Mouse (Mus musculus) stomach, embryonic 16.5 days (tissue): ENCODE results near the gene Shpk. TPM values are rescaled to one million over a fixed set of nuclear protein-coding genes. Genes with fewer than 3 reads are reported as not detected.

Experiments used
- ATAC-seq: fragments of 200-750 bp; cut with Nextera tagmentation; 2 replicates; pipeline ENCODE4 v1.8.0; 2017; ENCODE audit warnings: moderate number of reproducible peaks, moderate TSS enrichment; ENCODE audit not compliant: insufficient read depth, low FRiP score
- H3K27ac ChIP-seq: fragments of 300-500 bp; sonication (generic); 2 replicates; pipeline ENCODE4 v1.5.1; 2014; ENCODE audit warnings: low read length
- H3K27me3 ChIP-seq: fragments of 300-500 bp; sonication (generic); 2 replicates; pipeline ENCODE4 v1.6.1; 2014; ENCODE audit warnings: low read length, control low read depth, mixed read lengths; ENCODE audit not compliant: control insufficient read depth, insufficient read depth
- H3K36me3 ChIP-seq: fragments of 300-500 bp; sonication (generic); 2 replicates; pipeline ENCODE4 v1.6.1; 2014; ENCODE audit warnings: low read length; ENCODE audit not compliant: control insufficient read depth, insufficient read depth
- H3K4me1 ChIP-seq: fragments of 300-500 bp; sonication (generic); 2 replicates; pipeline ENCODE4 v1.6.1; 2014; ENCODE audit warnings: low read length, control low read depth, mixed read lengths; ENCODE audit not compliant: control insufficient read depth, insufficient read depth
- H3K4me2 ChIP-seq: fragments of 300-500 bp; sonication (generic); 2 replicates; pipeline ENCODE4 v1.6.1; 2014; ENCODE audit warnings: low read depth, low read length, mixed read lengths
- H3K4me3 ChIP-seq: fragments of 300-500 bp; sonication (generic); replicated peaks from 2 replicates; pipeline ENCODE4 v1.5.1; 2014; ENCODE audit warnings: mild to moderate bottlenecking, low read length
- H3K9ac ChIP-seq: fragments of 300-500 bp; sonication (generic); 2 replicates; pipeline ENCODE4 v1.6.1; 2014; ENCODE audit warnings: low read length
- H3K9me3 ChIP-seq: fragments of 300-500 bp; sonication (generic); replicated peaks from 2 replicates; pipeline ENCODE4 v1.6.1; 2016; ENCODE audit warnings: low read length, control low read depth; ENCODE audit not compliant: control insufficient read depth
- WGBS: fragments of 180-500 bp; shearing (Covaris S2); extraction: QIAGEN DNeasy Blood & Tissue Kit; methylation state at CpG from one replicate; pipeline ENCODE4 v1.1.7; 2014; 5-methylcytosine and 5-hydroxymethylcytosine counted together
- polyA plus RNA-seq: library from polyadenylated mRNA; unstranded; fragments of >200 nt; fragmentation: Nextera tagmentation; extraction: Ambion mirVana; gene quantifications from 2 replicates; pipeline ENCODE4 v1.2.1, GENCODE M21; 2015

Gene Shpk
- polyA plus RNA-seq, 1 experiment from 2014 or later = 4.0 TPM

DNA sequence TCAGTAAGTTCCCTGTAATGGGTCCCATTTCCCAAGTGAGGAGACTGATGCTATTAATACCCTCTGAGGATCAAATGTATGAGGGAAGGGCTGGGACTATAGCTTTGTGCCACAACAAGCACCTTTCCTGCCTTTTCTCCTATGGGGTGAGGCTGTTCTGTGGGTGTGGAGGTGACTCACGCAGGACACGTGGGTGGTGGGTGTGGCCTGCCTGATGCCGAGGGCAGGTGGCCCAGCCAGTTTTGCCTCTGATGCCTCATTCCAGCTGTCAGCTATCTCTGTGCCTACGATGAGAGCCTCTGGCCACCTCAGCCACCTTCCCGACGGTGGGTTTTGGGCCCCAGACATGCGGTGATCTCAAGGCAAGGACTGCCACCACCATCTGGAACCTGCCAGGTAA, 68.0 kb downstream of the Shpk start, which contains the start of gene Trpv3:
TSS of gene Trpv3 (plus strand) at position 122 of the 400 bp plus-strand sequence.
- Histone ChIP-seq H3K4me1 (0 out of 2 replicates have a peak, but pooled peaks cover 2% of the 10 kb centered on the region), H3K27ac (0 out of 2 replicates have a peak within 1 kb of the TSS, but pooled peaks have one; percentile 10), H3K9ac (no peak within 1 kb of the TSS), H3K27me3 (no peaks in the 10 kb centered on the region), H3K36me3 (no peaks in the 10 kb centered on the region), H3K4me2 (peak within 1 kb of the TSS; percentile 15), H3K4me3 (no peak within 1 kb of the TSS), H3K9me3 (no peaks in the 10 kb centered on the region)
- peak; percentile 77; the same call in 1 of the 2 replicates for ATAC-seq
- WGBS = 65% methylated on average over 7 of the region's 7 CpGs

Other genes starting within 250 kb of the Shpk start
- 23.9 and 28.9 TPM in 2 replicates for gene Atp2a3, start 238.3 kb upstream of the Shpk start, polyA plus RNA-seq
- gene P2rx1, start 200.4 kb upstream of the Shpk start, polyA plus RNA-seq = 25.4 and 30.6 TPM in 2 replicates
- gene Camkk1, start 180.5 kb upstream of the Shpk start, polyA plus RNA-seq = 13.9 and 15.5 TPM in 2 replicates
- gene Ncbp3, start 151.7 kb upstream of the Shpk start, polyA plus RNA-seq = 10.8 and 11.1 TPM in 2 replicates
- 0.31 and 0.36 TPM in 2 replicates for gene Itgae, start 108.9 kb upstream of the Shpk start, polyA plus RNA-seq
- 11.9 and 12.5 TPM in 2 replicates for gene Haspin, start 61.2 kb upstream of the Shpk start, polyA plus RNA-seq
- 0.36 and 0.65 TPM in 2 replicates for gene P2rx5, start 39.0 kb upstream of the Shpk start, polyA plus RNA-seq
- gene Emc6, start 22.4 kb upstream of the Shpk start, polyA plus RNA-seq = 94.1 and 101 TPM in 2 replicates
- gene Tax1bp3, start 22.4 kb upstream of the Shpk start, polyA plus RNA-seq = 214 and 230 TPM in 2 replicates
- gene Ctns, start 418 bp upstream of the Shpk start, polyA plus RNA-seq = 18.3 and 19.6 TPM in 2 replicates
- gene Trpv1, start 34.8 kb downstream of the Shpk start, polyA plus RNA-seq = not detected in 2 replicates
- gene Trpv3, start 67.9 kb downstream of the Shpk start, polyA plus RNA-seq = 0.40 and 0.47 TPM in 2 replicates
- gene Aspa, start 130.1 kb downstream of the Shpk start, polyA plus RNA-seq = 4.2 and 4.5 TPM in 2 replicates
- not detected in 2 replicates for gene Gm49340, start 130.3 kb downstream of the Shpk start, polyA plus RNA-seq
- gene Spata22, start 130.3 kb downstream of the Shpk start, polyA plus RNA-seq = 0.27 TPM in 1 of 2 replicates, not detected in the other
- gene Olfr20, start 151.3 kb downstream of the Shpk start, polyA plus RNA-seq = not detected in 2 replicates
- gene Olfr376, start 171.8 kb downstream of the Shpk start, polyA plus RNA-seq = not detected in 2 replicates
- not detected in 2 replicates for gene Olfr1, start 200.2 kb downstream of the Shpk start, polyA plus RNA-seq
- not detected in 2 replicates for gene Olfr378, start 229.0 kb downstream of the Shpk start, polyA plus RNA-seq